Mouse (Mus musculus) kidney, embryonic 14.5 days (tissue): ENCODE results near the gene Gna13. TPM values are rescaled to one million over a fixed set of nuclear protein-coding genes. Genes with fewer than 3 reads are reported as not detected.

Experiments
- ATAC-seq: fragments of 200-750 bp; cut with Nextera tagmentation; 2 replicates; pipeline ENCODE4 v1.8.0; 2017; ENCODE audit warnings: moderate number of reproducible peaks, mild to moderate bottlenecking, moderate TSS enrichment, moderate library complexity; ENCODE audit not compliant: low FRiP score, low TSS enrichment
- H3K27ac ChIP-seq: fragments of 300-500 bp; sonication (generic); 2 replicates; pipeline ENCODE4 v1.5.1; 2014; ENCODE audit warnings: low read depth, mild to moderate bottlenecking, low read length, moderate library complexity, mixed read lengths
- H3K27me3 ChIP-seq: fragments of 300-500 bp; sonication (generic); 2 replicates; pipeline ENCODE4 v1.6.1; 2014; ENCODE audit warnings: mild to moderate bottlenecking, low read length; ENCODE audit not compliant: control insufficient read depth, insufficient read depth
- H3K36me3 ChIP-seq: fragments of 300-500 bp; sonication (generic); 2 replicates; pipeline ENCODE4 v1.6.1; 2014; ENCODE audit warnings: low read length, mixed read lengths; ENCODE audit not compliant: control insufficient read depth, insufficient read depth
- H3K4me1 ChIP-seq: fragments of 300-500 bp; sonication (generic); 2 replicates; pipeline ENCODE4 v1.6.1; 2014; ENCODE audit warnings: low read length, mixed read lengths; ENCODE audit not compliant: control insufficient read depth, insufficient read depth
- H3K4me2 ChIP-seq: fragments of 300-500 bp; sonication (generic); replicated peaks from 2 replicates; pipeline ENCODE4 v1.6.1; 2014; ENCODE audit warnings: low read depth, mild to moderate bottlenecking, low read length
- H3K4me3 ChIP-seq: fragments of 300-500 bp; sonication (generic); 2 replicates; pipeline ENCODE4 v1.5.1; 2014; ENCODE audit warnings: mild to moderate bottlenecking, low read length
- H3K9ac ChIP-seq: fragments of 300-500 bp; sonication (generic); 2 replicates; pipeline ENCODE4 v1.6.1; 2014; ENCODE audit warnings: low read depth, mild to moderate bottlenecking, low read length, moderate library complexity
- H3K9me3 ChIP-seq: fragments of 300-500 bp; sonication (generic); 2 replicates; pipeline ENCODE4 v1.6.1; 2016; ENCODE audit warnings: low read length; ENCODE audit not compliant: control insufficient read depth
- WGBS: fragments of 180-500 bp; shearing (Covaris S2); extraction: QIAGEN DNeasy Blood & Tissue Kit; methylation state at CpG from one replicate; pipeline ENCODE4 v1.1.7; 2014; 5-methylcytosine and 5-hydroxymethylcytosine counted together
- polyA plus RNA-seq: library from polyadenylated mRNA; unstranded; fragments of >200 nt; fragmentation: Nextera tagmentation; extraction: Ambion mirVana; gene quantifications from 2 replicates; pipeline ENCODE4 v1.2.1, GENCODE M21; 2014

Gna13 gene
- polyA plus RNA-seq, 1 experiment from 2014 or later: 31.0 TPM

- Histone ChIP-seq H3K9me3 (no peaks in the 10 kb centered on the region), H3K4me3 (no peak overlapping the region), H3K4me1 (peaks cover 21% of the 10 kb centered on the region; the same call in 1 of the 2 replicates), H3K27me3 (no peaks in the 10 kb centered on the region), H3K4me2 (peak overlapping the region; percentile 12; the same call in 1 of the 2 replicates), H3K36me3 (no peaks in the 10 kb centered on the region), H3K27ac (no peak overlapping the region), H3K9ac (no peak overlapping the region)
- 37% methylated on average over 16 of the region's 16 CpGs for WGBS
- no peak; the same call in 1 of the 2 replicates for ATAC-seq
Measured at GRCm38 (mm10) chr11:109355771-109356388, 6.8 kb upstream of the Gna13 start.

GRCm38 (mm10) chr11:109357171-109357570 lies 5.5 kb upstream of the Gna13 start:
- H3K9ac ChIP-seq: no peak overlapping the region
- H3K4me1 ChIP-seq: peaks cover 24% of the 10 kb centered on the region; the same call in 1 of the 2 replicates
- H3K36me3 ChIP-seq: no peaks in the 10 kb centered on the region
- WGBS: 59% methylated on average over 5 of the region's 5 CpGs
- ATAC-seq: no peak
- no peak overlapping the region for H3K4me2 ChIP-seq
- no peak overlapping the region for H3K4me3 ChIP-seq
- no peaks in the 10 kb centered on the region for H3K9me3 ChIP-seq
- no peaks in the 10 kb centered on the region for H3K27me3 ChIP-seq
- H3K27ac ChIP-seq: peak overlapping the region; percentile 5; the same call in 1 of the 2 replicates

- Histone ChIP-seq H3K4me3 (no peak overlapping the region), H3K27me3 (no peaks in the 10 kb centered on the region), H3K36me3 (no peaks in the 10 kb centered on the region), H3K9me3 (no peaks in the 10 kb centered on the region), H3K27ac (no peak overlapping the region), H3K9ac (no peak overlapping the region), H3K4me1 (peaks cover 24% of the 10 kb centered on the region; the same call in 1 of the 2 replicates), H3K4me2 (no peak overlapping the region)
- ATAC-seq: no peak
- 51% methylated on average over 3 of the region's 3 CpGs for WGBS
Measured at GRCm38 (mm10) chr11:109358549-109358948, 4.1 kb upstream of the Gna13 start.

GRCm38 (mm10) chr11:109359043-109359752 lies 3.4 kb upstream of the Gna13 start:
- no peak overlapping the region for H3K27ac ChIP-seq
- WGBS: 61% methylated on average over 13 of the region's 13 CpGs
- H3K27me3 ChIP-seq: no peaks in the 10 kb centered on the region

DNA sequence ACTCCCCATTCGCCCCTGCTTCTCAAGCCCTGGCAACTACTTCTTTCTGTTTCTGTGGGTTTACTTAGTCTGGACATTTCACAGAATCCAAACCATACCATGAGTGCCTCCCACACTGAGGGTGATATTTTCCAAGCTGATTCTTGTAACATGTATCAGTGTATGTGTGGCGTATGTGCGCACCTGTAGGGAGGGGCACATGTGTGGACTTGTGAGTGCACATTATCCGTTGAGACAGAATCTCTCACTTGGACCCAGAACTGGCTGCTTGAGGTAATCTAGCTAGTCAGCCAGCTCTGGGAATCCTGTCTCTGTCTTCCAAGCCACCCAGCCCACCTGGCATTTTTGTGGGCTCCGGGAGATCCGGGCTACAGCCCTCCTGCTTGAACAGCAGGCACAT lies 2.5 kb upstream of the Gna13 start:
- Histone ChIP-seq H3K4me3 (no peak overlapping the region), H3K9me3 (no peaks in the 10 kb centered on the region), H3K27me3 (no peaks in the 10 kb centered on the region), H3K4me1 (peaks cover 24% of the 10 kb centered on the region; the same call in 1 of the 2 replicates), H3K36me3 (no peaks in the 10 kb centered on the region), H3K9ac (no peak overlapping the region), H3K4me2 (no peak overlapping the region), H3K27ac (no peak overlapping the region)
- no peak for ATAC-seq
- WGBS: 64% methylated on average over 6 of the region's 6 CpGs

More at GRCm38 (mm10) chr11:109359043-109359752, 3.4 kb upstream of the Gna13 start:
- Histone ChIP-seq H3K4me1 (peaks cover 18% of the 10 kb centered on the region; the same call in 1 of the 2 replicates), H3K9ac (no peak overlapping the region), H3K4me3 (no peak overlapping the region), H3K9me3 (no peaks in the 10 kb centered on the region), H3K4me2 (no peak overlapping the region), H3K36me3 (no peaks in the 10 kb centered on the region)
- ATAC-seq: no peak

GRCm38 (mm10) chr11:109360581-109361040 lies 2.0 kb upstream of the Gna13 start:
- H3K4me2 ChIP-seq: no peak overlapping the region
- peaks cover 4% of the 10 kb centered on the region; the same call in 1 of the 2 replicates for H3K36me3 ChIP-seq
- no peak overlapping the region for H3K27ac ChIP-seq
- no peaks in the 10 kb centered on the region for H3K9me3 ChIP-seq
- no peak for ATAC-seq
- no peak overlapping the region for H3K9ac ChIP-seq
- no peaks in the 10 kb centered on the region for H3K27me3 ChIP-seq
- WGBS: 62% methylated on average over 12 of the region's 12 CpGs
- H3K4me1 ChIP-seq: peaks cover 29% of the 10 kb centered on the region; the same call in 1 of the 2 replicates
- no peak overlapping the region for H3K4me3 ChIP-seq

DNA sequence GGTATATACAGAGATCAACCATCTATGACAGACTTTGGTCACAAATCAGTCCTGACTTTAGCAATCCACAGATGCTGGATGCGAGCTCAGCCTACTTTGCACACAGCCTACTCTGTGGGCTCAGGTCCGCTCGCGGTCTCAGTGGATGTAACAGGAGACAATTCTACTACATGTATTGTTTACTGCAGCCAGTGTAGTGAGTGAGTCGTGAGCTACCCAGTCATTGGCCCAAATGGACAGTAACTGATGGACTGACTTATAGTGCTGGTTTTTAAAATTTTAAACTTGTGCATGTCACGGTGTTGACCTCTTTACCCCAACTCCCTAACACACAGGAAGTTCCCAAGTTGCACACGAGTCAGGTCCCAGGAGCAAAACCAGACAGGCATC lies 1.4 kb upstream of the Gna13 start:
- Histone ChIP-seq H3K27me3 (no peaks in the 10 kb centered on the region), H3K36me3 (peaks cover 10% of the 10 kb centered on the region; the same call in 1 of the 2 replicates), H3K4me3 (no peak overlapping the region), H3K9me3 (no peaks in the 10 kb centered on the region), H3K27ac (no peak overlapping the region), H3K9ac (no peak overlapping the region), H3K4me2 (peak overlapping the region; percentile 75; the same call in 1 of the 2 replicates), H3K4me1 (peaks cover 24% of the 10 kb centered on the region; the same call in 1 of the 2 replicates)
- 72% methylated on average over 7 of the region's 7 CpGs for WGBS
- ATAC-seq: no peak

DNA sequence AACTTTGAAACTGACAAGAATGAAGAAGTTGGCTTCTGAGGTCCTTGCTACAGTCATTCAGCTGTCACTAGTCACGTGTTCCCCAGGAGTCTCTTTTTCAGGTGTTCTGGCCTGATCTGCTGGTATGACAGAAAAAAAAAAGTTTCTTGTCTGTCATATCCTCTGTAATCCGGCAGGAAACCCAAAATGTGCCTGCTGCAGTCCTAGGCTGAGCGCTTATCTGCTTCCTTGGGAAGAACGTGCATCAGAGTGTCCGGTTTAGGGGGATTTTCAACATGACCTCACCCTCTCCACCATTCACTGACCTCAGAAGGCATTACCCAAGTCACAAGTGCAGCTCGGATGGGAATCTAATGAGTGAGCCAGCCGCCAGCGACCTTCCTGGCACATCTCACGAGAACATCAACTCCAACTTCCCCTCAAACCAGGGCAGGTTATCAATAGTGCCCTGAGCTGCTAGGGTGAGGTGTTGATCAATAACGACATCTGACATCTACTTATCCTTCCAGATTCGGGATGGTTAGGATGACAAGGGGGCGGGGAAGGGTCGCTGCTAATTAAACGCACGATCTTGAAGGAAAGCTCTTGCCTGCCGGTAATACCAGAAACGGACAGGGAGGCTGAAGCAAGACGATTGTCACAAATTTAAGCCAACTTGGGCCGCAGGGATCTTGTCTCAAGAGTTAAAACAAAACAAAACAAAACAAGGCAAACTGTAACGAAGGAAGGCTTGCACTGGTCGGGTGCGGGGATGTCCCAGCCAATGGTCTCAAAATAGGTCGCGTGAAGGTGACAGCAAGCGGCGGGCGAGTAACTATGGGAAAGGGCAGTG lies 784 bp upstream of the Gna13 start:
- peak; percentile 21 for ATAC-seq
- peaks cover 16% of the 10 kb centered on the region; the same call in 1 of the 2 replicates for H3K36me3 ChIP-seq

More for the DNA sequence above, 784 bp upstream of the Gna13 start:
- H3K27ac ChIP-seq: peak overlapping the region; percentile 73
- H3K9ac ChIP-seq: peak overlapping the region; percentile 91
- no peaks in the 10 kb centered on the region for H3K27me3 ChIP-seq
- 6% methylated on average over 27 of the region's 27 CpGs for WGBS
- H3K4me2 ChIP-seq: peak overlapping the region; percentile 75
- peaks cover 19% of the 10 kb centered on the region; the same call in 1 of the 2 replicates for H3K4me1 ChIP-seq
- H3K4me3 ChIP-seq: peak overlapping the region; percentile 94
- no peaks in the 10 kb centered on the region for H3K9me3 ChIP-seq
